Mouse (Mus musculus): Measurements from ENCODE around the gene Lypd3.

Gene Lypd3

DNA sequence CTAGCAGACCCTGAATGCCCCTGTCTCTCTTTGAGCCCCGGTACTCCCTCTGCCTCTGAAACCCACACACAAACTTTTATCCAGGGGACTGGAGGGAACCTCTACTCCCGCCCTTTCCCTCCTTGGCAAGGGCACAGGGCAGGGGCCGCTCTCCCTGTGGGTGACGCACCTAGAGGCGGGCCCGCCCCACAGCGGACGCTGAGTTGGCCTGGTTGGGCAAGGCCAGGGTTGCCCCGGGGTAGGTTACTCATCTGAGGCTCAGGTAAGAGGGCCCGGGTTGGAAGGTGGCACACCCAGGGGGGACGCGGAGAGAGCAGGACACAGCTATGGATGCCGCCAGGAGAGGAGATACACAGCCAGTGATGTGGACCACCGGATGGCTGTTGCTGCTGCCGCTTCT, at the start of gene Lypd3:
Lypd3 (plus strand) TSS at position 287 of the 400 bp plus-strand sequence.
- DNase-seq (ENCODE audit: low spot score) = peak; percentile 34

DNA sequence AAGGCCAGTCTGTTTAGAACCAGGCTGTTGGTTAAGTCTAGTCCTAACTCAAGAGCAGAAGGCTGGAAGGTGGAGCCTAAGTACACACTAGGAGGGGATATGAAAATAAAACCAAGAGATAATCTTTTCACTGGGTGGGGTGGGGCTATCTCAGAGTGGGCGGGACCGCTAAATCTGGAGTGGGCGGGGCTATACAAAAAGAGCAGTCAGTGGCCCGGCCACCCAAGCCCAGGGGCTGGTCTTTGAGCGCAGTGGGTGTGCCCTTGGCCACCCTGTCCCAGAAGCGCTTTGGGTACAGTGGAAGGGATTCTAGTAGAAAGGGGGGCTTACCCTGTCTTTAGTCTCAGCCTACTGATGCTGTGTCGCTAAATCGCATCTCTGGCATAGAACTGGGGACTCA, 49.5 kb upstream of the Lypd3 start:
- DNase-seq (ENCODE audit: low spot score) = no peak

DNA sequence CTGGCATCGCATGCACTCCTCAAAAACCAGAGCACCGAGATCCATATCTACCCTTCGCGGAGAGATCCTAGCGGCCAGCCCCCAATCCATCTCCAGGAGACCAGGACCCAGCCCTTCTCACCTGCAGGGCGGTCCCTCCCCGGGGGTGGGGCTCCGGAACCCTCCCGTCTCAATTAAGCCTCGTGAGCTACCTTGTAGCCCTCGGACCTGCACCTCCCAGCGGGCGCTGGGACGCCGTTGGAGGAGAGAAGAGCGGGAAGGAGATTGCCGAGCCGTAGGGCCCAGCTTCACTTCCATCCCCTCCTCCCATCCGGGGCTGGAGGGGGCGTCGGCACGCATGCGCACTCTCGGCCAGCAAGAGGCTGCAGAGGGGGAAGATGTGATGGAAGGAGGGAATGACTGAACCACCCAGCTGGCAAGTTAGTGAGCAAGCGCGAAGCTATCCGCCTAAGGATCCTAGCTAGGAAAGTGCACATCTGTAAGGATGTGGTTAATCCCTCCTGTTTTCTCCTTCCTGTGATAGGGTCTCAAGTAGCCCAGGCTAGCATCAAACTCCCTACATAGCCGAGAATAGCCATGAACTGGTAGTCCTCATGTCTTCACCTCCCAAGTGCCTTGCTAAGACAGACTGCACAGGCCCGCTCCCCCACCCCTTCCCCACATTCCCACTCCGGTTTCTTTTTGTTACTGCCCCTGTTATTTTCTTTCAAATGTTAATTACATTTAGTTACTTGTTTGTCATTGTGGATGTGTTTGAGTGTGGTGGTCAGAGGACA, 48.8 kb upstream of the Lypd3 start, which contains the start of the genes Ethe1 and Zfp575:
Ethe1 (plus strand) TSS at position 214 of the 776 bp plus-strand sequence.
Zfp575 (minus strand) TSS at position 312 of the 776 bp plus-strand sequence.
- DNase-seq (ENCODE audit: low spot score) = peak; percentile 56

DNA sequence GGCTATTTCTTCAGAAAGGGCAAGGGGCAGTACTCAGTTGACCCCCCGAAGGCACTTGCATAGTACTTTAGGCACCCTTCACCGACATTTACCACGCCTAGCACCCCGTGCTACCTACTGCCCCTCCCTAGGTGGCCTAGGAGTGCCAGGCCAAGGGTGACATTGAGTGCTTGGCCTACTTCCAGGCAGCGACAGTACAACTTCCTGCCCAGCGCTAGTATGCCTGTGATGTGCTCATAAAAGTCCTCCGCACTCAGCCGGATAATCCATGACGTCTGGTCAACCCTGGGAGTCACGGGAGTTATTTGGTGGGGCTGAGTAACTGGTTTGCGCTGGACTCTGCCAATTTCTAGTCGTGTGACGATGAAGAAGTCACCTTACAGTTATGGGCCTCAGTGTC, 48.0 kb upstream of the Lypd3 start:
- peak; percentile 29 for DNase-seq (ENCODE audit: low spot score)

DNA sequence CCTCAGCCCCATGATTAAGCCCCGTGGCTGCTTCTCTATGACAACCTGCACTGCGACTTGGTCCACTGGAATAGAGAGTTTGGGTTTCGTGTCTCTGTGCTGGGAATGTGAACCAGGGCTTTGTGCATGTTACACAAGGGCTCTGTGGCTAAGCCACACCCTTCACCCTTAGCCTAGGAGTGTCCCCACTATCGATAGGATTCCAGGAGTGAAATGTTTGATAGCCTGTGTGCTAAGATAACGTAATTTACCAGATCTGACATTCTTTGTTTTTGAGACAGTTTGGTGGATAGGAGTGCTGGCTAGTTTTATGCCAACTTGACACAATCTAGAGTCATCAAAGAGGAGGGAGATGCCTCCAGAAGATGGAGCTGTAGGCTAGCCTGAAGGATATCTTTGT, 44.6 kb upstream of the Lypd3 start:
- no peak for DNase-seq (ENCODE audit: low spot score)

DNA sequence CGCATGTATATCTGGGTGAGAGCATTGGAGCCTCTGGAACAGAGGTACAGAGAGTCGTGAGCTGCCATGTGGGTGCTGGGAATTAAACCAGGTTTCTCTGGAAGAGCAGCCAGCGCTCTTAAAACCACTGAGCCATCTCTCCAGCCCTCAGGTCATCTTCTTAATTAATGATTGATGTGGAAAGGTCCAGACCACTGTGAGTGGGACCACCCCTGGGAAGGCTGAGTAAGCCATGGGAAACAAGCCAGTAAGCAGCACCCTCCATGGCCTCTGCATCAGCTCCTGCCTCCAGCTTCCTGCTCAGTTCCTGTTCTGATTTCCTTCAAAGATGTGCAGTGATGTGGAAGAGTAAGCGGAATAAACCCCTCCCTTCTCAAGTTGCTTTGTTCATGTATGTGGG, 44.2 kb upstream of the Lypd3 start:
- DNase-seq (ENCODE audit: low spot score) = no peak

DNA sequence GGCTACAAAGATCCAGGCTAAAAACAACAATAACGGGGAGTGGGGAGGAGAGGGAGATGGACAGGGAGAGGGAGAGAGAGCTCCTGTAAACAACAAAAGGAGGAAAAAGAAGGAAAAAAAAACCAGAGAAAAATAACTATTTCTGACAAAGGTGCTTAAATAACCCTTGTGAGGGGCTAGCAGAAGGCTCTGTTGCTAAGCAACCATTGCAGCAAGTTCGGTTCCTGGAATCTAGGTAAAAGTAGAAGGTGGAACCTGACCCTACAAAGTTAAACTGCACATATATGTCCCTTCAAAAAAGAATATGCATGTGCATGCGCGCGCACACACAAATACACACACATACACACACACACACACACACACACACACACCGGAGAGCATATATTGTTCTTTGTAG, 43.6 kb upstream of the Lypd3 start:
- DNase-seq (ENCODE audit: low spot score) = no peak

DNA sequence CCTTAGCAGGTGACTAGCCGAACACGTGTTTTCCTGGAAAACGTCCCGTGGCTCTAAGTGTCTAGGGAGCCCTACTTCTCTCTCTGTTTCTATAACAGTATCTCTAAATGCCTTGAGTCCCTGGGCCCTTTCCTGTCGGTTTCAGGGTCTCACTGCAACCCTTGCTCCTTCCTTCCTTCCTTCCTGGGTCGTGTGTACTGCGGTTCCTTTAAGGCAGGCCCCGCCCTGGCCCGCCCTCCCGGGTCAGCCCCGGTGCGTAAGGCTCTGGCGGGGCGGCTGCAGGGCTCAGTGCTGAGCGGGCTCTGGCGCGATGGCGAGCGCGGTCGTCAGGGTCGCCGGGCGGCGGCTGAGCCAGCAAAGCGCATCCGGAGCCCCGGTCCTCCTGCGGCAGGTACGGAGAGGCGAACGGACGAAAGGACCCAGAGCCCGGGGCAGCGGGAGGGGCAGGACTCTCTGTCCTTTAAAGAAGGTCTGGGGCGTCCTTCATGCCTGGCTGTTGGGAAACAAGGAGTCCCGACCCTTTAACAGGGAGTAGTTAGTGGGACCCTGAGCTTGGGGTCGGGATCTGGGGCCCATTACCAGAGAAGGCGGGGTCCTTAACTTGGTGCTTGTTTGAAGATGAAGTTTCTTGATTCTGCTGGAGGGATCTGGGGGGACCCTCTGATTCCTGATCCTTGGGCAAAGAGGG, 42.6 kb upstream of the Lypd3 start:
- peak; percentile 69 for DNase-seq (ENCODE audit: low spot score)

DNA sequence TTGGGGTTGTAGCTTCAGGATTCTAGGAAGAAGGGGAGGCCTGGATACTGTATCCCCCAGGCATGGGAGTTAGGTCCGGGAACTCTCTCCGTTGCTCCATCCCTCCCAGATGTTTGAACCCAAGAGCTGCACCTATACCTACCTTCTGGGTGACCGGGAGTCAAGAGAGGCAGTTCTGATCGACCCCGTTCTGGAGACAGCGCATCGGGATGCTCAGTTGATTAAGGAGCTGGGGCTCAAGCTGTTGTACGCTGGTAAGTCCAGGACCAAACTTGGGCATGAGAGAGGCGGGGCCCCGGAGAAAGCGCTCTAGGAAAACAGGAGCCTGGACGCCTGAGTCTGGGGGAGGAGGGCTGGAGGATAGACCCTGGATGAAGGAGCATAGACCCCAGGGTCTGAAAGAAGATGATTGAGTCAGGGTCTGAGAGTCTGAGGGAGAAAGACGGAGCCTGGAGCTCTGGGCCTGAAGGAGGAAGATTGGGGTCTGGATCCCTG, 42.0 kb upstream of the Lypd3 start:
- DNase-seq (ENCODE audit: low spot score) = no peak

DNA sequence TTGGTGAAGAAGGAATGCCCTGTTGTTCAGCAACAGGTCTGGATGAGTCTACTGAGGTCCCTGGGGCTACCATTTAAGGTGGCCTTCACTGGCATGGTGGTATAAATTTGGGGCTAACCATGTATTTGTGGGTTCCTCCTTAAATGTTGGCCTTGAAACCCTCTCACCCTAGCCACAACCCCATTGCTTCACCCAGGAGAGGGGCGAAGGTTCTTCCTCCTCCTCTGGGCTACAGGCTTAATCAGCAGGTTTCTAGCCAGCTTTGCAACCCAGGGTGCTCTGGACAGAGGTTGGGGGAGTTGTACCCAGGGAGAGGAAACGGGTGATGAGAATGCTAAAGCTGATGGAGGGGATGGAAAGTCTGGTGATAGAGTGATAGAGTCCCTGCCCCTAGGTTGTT, 40.9 kb upstream of the Lypd3 start:
- DNase-seq (ENCODE audit: low spot score) = no peak

DNA sequence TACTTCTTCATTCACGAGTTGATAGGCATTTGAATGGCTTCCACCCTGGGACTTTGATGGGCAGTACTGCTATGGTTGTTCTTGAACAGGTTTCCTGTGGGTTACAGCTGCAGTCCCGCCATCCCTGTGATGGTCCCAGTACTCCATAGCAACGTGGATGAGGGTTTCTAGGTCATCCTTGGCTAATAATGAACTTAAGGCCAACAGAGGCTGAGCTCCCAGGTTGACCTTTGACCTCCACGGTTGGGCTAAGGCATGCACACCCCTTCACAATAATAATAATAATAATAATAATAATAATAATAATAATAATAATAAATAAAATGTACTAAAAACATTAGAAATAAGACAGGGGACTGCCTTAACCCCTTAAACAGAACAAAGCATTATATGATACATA, 38.2 kb upstream of the Lypd3 start:
- no peak for DNase-seq (ENCODE audit: low spot score)

DNA sequence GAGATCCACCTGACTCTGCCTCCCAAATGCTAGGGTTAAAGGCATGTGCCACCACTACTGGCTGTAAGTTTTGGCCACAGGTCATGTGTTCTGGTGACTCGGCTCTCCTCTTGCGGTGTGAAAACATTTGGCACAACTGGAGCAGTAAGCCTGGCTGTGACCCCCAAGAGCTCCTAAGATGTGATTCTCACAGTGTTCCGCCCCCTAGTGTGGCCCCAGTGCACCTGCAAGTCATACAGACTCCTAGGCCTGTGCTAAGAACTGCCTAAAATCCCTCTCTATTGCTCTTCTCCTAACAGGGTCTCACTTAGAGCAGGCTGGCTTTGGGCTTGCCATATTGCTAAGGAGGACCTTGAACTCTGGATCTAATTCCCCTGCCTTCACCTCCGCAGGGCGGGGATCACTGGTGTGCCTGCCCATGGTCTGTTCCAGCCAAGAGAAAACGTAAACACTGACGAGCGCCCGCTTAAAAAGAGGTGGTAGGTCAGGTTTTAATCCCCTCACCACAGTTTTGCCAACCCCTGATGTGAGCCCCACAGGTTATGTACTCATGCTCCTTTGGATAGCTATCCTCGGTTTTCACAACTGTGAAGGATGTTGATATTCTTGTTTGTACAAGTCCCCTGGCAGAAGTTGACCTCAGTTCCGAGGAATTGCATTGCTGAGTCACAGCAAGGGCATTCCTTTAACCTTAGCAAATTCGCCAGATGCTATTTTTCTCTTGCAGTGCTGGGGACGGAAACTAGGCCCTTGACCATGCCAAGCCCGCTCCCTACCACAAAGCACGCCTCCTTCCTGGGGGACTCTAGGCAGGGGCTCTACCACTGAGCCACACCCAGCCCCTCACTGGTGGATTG, 36.9 kb upstream of the Lypd3 start:
- no peak for DNase-seq (ENCODE audit: low spot score)

DNA sequence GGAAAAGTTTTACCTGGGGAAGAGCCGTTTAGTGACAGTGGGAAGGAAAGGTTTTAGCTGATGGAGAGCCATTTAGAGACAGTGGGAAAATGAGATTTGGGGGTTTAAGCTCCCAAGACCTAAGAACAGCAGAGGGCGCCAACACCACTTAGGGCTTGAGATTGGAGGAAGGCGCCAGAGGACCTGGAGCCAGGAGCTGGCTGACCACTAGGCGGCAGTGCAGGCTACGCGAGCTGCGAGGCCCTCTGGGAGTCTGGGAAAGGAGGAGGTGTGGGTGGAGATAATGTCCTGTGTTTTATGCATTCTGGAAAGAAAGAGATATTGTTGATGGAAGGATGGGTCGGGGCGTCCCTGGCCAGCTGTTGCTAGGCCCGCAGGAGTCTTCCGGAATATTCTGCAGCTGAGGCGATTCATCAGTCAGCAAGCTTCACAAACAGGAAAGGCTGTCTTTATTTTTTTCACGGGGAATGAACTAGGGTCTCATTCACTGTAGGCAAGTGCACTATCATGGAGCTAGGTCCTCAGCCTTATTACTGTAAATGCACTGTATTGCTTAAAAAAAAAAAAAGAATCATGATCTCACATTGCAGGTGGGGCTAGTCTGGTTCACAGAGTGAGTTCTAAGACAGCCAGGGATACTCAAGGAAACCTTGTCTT, 35.3 kb upstream of the Lypd3 start:
- DNase-seq (ENCODE audit: low spot score) = peak; percentile 99

DNA sequence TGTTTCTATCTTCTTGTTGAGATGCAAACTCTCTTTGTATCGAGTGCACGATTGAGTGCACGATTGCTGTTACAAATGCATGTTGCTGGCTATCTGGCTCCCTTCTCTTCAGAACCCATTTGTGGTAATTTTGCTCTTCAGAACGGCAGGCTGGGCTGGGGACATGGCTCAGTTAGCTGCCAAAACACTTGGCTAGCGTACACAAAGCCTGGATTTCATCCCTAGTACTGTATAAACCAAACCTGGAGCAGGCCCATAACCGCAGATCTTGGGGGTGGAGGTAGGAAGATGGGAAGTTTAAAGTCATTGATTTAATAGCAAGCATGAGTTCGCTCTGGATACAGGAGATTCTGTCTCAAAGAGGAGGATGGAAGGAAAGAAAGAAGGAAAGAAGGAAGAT, 30.8 kb upstream of the Lypd3 start:
- no peak for DNase-seq (ENCODE audit: low spot score)

DNA sequence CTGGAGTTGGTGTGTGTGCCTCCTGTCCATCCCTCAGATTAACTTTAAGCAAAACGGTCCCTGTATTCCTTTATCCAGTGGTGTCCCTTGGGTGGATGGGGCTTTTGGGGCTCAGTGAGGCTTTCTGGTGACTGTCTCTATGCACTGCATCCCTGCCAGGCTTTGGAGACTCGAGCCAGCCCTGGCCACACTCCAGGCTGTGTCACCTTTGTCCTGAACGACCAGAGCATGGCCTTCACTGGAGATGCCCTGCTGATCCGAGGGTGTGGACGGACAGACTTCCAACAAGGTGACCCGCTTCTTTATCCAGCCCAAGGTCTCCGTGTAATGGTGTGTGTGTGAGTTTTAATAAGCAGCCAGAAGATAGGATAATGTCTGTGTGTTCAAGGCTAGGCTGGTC, 30.3 kb upstream of the Lypd3 start:
- no peak for DNase-seq (ENCODE audit: low spot score)

DNA sequence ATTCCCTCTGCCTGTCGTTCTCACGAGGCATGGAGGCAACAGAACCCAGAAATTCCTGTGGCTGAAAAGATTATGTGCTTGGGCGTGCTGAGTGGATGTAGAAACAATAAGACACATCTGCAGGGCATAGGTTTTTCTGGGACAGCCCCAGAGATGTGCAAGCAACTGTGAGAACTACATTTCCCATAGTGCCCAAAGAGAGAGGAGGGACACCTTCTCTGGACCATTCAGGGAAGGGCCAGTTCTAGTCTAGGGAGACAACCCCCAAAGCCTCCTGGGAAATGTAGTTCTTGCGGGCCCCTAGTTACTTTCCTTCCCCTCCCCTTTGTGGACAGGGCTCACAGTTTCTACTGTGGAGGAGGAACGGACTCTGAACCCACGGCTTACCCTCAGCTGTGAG, 28.3 kb upstream of the Lypd3 start:
- no peak for DNase-seq (ENCODE audit: low spot score)

DNA sequence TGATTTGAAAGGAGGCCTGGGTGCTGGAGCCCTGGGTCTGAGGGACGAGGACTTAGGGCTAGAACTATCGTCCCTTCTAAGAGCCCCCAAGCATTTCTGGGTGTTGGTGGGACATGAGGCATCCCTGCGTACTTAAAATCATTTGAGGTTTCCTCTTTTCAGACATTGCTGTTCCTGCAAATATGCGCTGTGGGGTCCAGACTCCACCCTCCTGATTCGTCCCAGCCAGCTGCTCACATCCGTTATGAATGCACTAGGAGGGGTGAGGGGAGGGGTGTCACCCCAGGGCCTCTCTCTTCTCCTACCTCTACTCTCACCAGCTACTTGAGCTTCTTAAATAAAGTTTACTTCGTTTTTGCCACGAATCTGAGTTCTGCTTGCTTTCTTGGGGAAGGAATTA, 27.8 kb upstream of the Lypd3 start:
- DNase-seq (ENCODE audit: low spot score) = no peak

DNA sequence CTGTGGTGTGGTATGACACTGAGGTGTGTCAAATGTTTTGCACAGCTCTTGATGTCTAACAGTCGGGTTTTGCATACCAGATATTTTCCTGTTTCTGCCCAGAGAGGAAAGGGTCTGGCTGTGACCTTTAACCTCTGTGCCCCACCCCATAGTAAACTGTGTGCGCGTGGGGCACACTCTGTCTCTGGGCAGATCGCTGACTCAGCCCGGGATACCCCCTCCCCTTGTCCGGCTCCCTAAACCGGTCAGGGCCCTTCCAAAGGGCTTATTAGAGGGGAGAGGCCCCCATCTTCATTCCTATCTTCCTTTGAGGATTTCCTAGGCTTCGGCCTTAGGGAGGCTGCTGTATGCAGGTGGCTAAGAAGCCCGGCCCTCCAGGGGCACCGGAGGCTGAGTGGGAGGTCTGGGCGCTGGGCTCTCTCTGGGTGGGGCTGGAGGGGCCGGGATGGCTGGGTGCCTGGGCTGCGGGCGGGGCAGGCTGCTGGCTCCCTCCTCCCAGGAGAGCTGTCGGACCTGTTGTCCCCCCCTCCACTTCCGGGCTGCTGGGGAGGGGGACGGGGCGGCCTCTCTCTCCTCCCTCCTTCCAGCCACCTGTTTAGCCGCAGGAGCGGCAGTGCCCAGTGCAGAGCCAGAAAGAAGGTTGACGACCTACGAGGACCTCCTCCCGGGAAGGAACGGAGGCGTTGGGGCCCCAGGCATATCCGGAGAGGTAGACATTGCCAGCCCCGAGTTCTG, 26.0 kb upstream of the Lypd3 start, which contains the start of gene Phldb3:
Phldb3 (plus strand) TSS at position 620 of the 735 bp plus-strand sequence.
- peak; percentile 60 for DNase-seq (ENCODE audit: low spot score)

DNA sequence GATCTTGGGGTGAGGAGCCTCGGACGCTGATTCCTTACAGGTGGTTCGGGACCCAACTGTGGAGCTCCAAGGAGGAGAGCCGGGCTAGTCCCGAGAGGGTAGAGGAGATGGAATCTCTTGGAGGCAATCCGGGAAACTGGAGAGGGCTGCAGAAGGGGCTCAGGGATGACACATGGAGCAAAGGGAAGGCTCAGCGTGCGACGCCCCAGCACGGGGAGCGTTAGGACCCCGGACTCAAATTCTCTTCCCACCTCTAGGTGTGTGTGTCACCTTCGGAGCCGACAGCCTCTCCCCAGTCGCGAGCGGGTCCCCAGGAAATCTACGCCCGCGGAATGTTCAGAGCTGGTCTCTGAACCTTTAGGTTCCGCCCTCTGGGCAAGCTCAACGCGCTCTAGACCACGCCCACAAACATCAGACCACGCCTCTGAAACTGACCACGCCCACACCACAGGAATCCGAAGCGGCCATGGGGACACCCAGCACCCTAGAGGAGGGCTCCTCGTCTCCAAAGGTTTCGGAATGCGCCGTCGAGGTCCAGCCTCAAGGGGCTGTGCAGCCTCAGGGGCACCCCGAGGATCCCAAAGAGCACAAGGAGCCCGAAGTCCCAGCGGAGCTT, 25.4 kb upstream of the Lypd3 start:
- DNase-seq (ENCODE audit: low spot score) = peak; percentile 95

DNA sequence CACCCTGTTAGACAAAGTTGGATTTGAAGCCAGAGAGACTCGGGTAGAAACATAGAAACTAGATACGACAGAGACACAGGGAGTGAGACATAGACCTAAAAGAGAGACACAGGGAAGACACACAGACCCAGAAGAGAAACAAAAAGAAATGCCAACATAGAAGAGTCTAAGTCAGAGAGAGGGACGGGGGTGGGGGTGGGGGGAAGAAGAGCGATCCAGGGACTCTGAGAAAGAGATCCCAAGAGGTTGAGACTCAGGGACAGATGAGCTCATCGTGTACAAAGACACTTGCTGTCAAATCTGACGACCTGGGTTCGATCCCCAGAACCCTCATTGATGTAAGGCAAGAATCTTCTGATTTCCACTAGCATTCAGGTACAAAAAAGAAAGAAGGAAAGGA, 24.6 kb upstream of the Lypd3 start:
- DNase-seq (ENCODE audit: low spot score) = no peak

All from urinary bladder, postnatal 25 days (tissue).